Mouse (Mus musculus): ENCODE results near the gene Flnb.

- TF ChIP-seq CTCF (conservative IDR thresholded peaks at IDR 0.05 in 1 of 2, IDR thresholded peaks at IDR 0.05 in 1 of 2; ENCODE audit: low read depth in 2 of 2, low read length in 2 of 2), result no peak
- no peak for TF ChIP-seq MAFK (IDR thresholded peaks at IDR 0.05; ENCODE audit: insufficient replicate concordance, low read length)
- TF ChIP-seq ZC3H11A (IDR thresholded peaks at IDR 0.05; ENCODE audit: low read depth, low read length), result no peak
- no peak for TF ChIP-seq MXI1 (IDR thresholded peaks at IDR 0.05; ENCODE audit: low read depth, low read length)
- TF ChIP-seq E2F4 (IDR thresholded peaks at IDR 0.05; ENCODE audit: insufficient replicate concordance, low read depth, low read length), result no peak
- no peak for TF ChIP-seq USF1 (IDR thresholded peaks at IDR 0.05; ENCODE audit: low read depth, low read length)
- no peak for TF ChIP-seq GABPA (IDR thresholded peaks at IDR 0.05; ENCODE audit: insufficient replicate concordance, low read depth, low read length)
Observed at GRCm38 (mm10) chr14:7850913-7851312, 33.2 kb downstream of the Flnb start.
